Mouse (Mus musculus) testis, adult 2 months (tissue): ENCODE data around the gene Astn2.

Experiments used
- CTCF ChIP-seq: fragments of 200-500 bp; IDR thresholded peaks from 2 replicates; pipeline ENCODE4 v1.5.1; 2012; ENCODE audit warnings: low read depth, mild to moderate bottlenecking, inconsistent platforms, low read length, moderate library complexity; ENCODE audit not compliant: control insufficient read depth, insufficient read depth, insufficient replicate concordance
- POLR2A ChIP-seq: fragments of 200-500 bp; IDR thresholded peaks from 2 replicates; pipeline ENCODE4 v1.6.1; 2012; ENCODE audit warnings: low read depth, mild to moderate bottlenecking, inconsistent platforms, low read length, moderate library complexity; ENCODE audit not compliant: control insufficient read depth

DNA sequence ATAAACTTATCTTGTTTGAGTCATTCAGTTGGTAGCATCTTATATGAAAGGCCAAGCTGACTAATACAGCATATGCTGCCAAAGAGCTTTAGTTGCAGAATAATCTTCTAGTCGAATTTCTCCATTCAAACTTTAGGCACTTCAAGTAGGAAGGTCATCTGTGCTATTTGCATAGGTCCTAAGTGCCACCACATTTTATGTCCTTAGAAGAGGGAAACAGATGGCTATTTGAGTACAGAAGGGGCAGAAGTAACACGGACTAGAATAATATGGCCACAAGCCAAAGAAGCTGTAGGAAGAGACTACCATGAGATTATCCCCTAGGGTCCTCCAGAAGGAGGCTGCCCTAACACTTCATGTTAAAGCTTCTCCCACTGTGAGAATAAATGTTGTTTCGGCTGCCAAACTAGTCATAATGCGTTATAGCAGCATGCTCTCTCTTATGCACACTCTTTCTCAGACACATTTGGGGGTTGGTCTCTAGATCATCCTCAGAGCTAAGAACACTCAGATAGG, 730.9 kb downstream of the Astn2 start:
- TF ChIP-seq CTCF (no peak), POLR2A (no peak)
